Mouse (Mus musculus) Patski (cell line): ENCODE data around the gene Sst. TPM values are rescaled to one million over a fixed set of nuclear protein-coding genes. Genes with fewer than 3 reads are reported as not detected.
"Not testable (repeated sequence)": the region's sequence is repeated elsewhere in the genome, so short reads cannot be mapped to it uniquely, and the experiment has no call there.

Source experiments
- ATAC-seq: fragments of 100-300 bp; one replicate; pipeline ENCODE4 v1.8.0; 2021
- CTCF ChIA-PET: fragments of 350-600 bp; sonication (Branson Sonifier 250); formaldehyde crosslinking; loops from one replicate; lab custom pipeline; 2022; ENCODE audit warnings: inconsistent platforms; lab: Charles Lee
- POLR2A ChIA-PET: fragments of 350-600 bp; sonication (Branson Sonifier 250); formaldehyde crosslinking; loops from one replicate; lab custom pipeline; 2022; ENCODE audit warnings: antibody characterized with exemption, inconsistent platforms; lab: Charles Lee
- DNase-seq: peaks from one replicate; pipeline ENCODE4 v3.0.0-alpha.2; 2011; ENCODE audit warnings: low read depth, low spot score
- H3K27me3 ChIP-seq: fragments of 371-371 bp; one replicate; pipeline ENCODE4 v1.5.1; 2021
- CTCF ChIP-seq: fragments of 100-300 bp; IDR thresholded peaks from one replicate; pipeline ENCODE4 v1.5.1; 2021
- in situ Hi-C: fragments of 300-500 bp; cut with MboI; formaldehyde crosslinking; loops from 3 replicates; pipeline ENCODE4 v1.11.1; 2018; ENCODE audit warnings: low pct_unique_long_range_greater_than_20kb, mixed read lengths
- polyA plus RNA-seq: library from polyadenylated mRNA; unstranded; gene quantifications from one replicate; pipeline ENCODE4 v1.2.3, GENCODE M21; 2021

Sst gene
- polyA plus RNA-seq, 1 experiment from 2014 or later: not detected

DNA sequence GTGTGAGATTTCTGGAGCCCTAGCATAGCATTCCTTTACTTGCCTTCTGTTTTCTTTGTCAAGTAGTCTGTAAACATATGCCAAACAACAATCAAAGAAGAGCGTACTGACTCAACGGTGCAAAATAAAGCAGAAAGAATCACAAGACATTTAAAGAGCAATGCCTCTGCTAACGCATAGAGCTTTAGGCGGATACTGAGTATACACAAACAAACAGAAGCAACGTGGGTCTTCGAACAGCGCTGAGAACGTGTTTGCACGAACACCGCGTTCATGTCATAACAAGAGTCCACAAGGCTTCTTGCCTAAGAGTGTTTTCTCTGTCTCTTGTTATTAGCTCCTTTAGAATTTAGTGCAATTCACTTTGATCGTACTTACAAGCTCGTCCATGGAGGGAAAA is 22.0 kb upstream of the Sst start:
- in situ Hi-C loops: loop anchor here (25.0 kb wide), 1 partner anchor 825 kb away; no protein-coding TSS in a partner anchor

DNA sequence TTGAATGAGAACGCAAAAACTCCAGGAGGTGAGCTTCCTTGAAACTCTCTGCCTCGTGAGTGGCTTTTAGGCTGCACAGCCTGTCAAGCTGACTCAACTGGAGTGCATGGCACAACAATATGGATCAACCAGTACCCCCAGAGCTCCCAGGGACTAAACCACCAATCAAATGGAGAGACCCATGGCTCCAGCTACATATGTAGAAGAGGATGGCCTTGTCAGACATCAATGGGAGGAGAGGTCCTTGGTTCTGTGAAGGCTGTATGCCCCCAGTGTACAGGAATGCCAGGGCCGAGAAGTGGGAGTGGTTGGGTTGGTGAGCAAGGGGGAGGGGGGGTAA is 18.2 kb upstream of the Sst start:
- in situ Hi-C loops: loop anchor here (25.0 kb wide), 1 partner anchor 822 kb away; no protein-coding TSS in a partner anchor
- POLR2A ChIA-PET: not testable (repeated sequence)
- CTCF ChIA-PET: interaction anchor here (5.4 kb wide), 1 partner anchor 11 kb away, joined by 23 read pairs; no protein-coding TSS in a partner anchor

More for the DNA sequence above, 22.0 kb upstream of the Sst start:
- no peak for TF ChIP-seq CTCF
- CTCF ChIA-PET: no interaction called here
- POLR2A ChIA-PET: no interaction called here
- H3K27me3 ChIP-seq: peaks cover 33% of the 10 kb centered on the region
- DNase-seq: no peak
- no peak for ATAC-seq

DNA sequence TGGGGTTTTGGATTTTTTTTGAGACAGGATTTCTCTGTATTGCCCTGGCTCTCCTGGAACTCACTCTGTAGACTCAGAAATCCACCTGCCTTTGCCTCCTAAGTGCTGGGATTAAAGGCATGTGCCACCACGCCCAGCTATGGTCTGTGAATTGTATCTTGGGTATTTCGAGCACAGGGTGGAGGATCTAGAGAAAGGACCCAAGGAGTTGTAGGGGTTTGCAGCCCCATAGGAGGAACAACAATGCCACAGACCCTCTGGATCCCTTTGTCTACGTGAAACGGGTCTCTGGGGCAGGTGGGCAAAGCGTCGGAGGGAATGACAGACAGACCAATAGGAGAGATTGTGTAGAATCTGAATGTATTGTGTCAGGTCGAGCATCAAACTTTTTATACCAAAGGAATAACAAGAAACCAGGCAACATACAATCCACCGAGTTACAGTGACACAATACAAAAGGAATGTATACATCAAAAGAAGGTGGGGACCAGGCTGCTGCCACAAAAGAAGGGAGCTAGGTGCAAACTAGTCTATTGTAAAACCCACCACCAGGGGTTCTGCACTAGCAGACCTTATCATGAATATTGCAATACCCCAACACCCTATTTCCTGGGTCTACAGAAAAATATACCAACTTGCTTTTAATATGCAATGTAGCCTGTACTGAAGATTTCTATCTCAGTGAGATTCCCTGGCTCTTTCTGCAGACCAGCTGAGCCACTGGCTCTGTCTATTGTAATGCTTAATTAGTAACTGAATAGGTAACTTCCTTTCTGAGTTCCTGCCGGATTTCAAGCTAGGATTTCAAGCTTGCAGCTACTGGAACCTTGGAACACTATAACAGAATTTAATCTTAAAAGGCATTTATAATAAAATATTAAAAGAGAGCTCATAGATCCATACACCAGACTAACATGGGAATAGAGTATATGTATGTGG is 17.6 kb upstream of the Sst start:
- H3K27me3 ChIP-seq: peaks cover 23% of the 10 kb centered on the region
- ATAC-seq, POLR2A ChIA-PET, DNase-seq: not testable (repeated sequence)
- CTCF ChIA-PET: interaction anchor here (5.4 kb wide), 1 partner anchor 10 kb away, joined by 23 read pairs; no protein-coding TSS in a partner anchor
- in situ Hi-C loops: loop anchor here (25.0 kb wide), 1 partner anchor 821 kb away; no protein-coding TSS in a partner anchor

More for the DNA sequence above, 18.2 kb upstream of the Sst start:
- H3K27me3 ChIP-seq: peaks cover 27% of the 10 kb centered on the region
- not testable (repeated sequence) for DNase-seq, ATAC-seq

DNA sequence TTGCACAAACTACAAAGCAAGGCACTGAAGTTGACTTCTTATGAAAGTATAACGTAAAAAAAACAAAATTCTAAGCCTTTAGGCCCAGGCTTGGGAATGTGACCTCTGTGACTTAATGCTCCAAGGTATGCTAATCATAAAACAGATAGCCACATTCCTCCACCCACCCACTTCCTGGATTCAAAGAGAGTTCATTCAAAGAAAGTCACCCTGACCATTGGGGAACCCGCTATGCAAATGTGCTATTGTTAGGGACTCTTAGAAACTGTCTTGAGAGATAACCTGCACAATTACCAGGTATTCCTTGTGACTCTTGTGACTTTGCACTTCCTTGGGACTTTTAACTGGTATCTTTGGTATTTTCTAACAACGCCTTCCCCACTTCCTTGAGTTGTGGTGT is 15.8 kb upstream of the Sst start:
- ATAC-seq, DNase-seq, POLR2A ChIA-PET: not testable (repeated sequence)
- in situ Hi-C loops: loop anchor here (25.0 kb wide), 1 partner anchor 819 kb away; no protein-coding TSS in a partner anchor
- peaks cover 17% of the 10 kb centered on the region for H3K27me3 ChIP-seq
- CTCF ChIA-PET: interaction anchor here (5.4 kb wide), 1 partner anchor 8 kb away, joined by 23 read pairs; no protein-coding TSS in a partner anchor

DNA sequence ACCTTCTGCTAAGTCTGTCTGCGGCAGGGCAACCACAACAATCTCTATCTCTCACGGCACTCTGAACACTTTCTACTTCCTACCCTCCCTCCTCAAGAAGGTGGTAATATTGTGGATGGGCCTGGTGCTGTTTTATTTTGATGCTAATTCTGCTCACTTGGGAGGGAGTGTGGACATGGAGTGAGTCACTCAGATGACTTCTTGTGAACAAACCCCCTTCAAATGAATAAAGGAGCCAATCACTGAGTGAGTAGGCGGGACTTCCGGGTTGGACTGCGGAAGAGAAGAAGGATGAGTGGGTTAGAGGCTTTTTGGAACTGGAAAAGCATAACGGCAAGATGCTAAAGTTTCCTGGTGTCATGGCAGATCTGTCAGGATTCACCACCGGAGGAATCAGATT is 10.7 kb upstream of the Sst start:
- in situ Hi-C loops: loop anchor here (25.0 kb wide), 1 partner anchor 814 kb away; no protein-coding TSS in a partner anchor
- CTCF ChIA-PET: interaction anchor here (1.3 kb wide), 1 partner anchor 111 kb away, joined by 4 read pairs; no protein-coding TSS in a partner anchor
- no peak for DNase-seq
- POLR2A ChIA-PET: no interaction called here
- H3K27me3 ChIP-seq: peaks cover 8% of the 10 kb centered on the region
- TF ChIP-seq CTCF: no peak
- ATAC-seq: no peak

DNA sequence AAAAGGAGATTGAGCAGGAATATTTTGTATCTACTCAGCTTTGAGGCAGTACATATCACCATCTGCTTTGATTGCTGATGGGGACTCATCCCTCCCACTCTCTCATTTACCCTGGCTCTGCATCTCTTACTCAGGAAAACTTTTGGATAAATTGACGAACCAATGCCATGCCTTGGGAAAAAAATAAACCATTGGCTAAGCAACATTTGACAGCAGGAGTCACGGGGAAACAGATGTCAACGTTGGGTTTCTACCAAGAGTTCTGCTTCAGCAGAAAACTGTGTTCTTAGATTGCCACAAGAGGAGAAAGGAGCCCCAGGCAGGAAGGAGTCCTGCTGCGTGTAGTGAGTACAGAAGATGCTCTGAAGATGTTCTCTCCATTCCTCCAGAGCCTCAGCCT is 9.3 kb upstream of the Sst start:
- ATAC-seq (no peak), DNase-seq (no peak)
- in situ Hi-C loops: loop anchor here (25.0 kb wide), 1 partner anchor 813 kb away; no protein-coding TSS in a partner anchor
- TF ChIP-seq CTCF: no peak
- H3K27me3 ChIP-seq: peaks cover 8% of the 10 kb centered on the region
- ChIA-PET CTCF (interaction anchor here (1.3 to 4.9 kb wide), 2 partner anchors 110 to 348 kb away, joined by 4 to 54 read pairs; no protein-coding TSS in a partner anchor), POLR2A (no interaction called here)

DNA sequence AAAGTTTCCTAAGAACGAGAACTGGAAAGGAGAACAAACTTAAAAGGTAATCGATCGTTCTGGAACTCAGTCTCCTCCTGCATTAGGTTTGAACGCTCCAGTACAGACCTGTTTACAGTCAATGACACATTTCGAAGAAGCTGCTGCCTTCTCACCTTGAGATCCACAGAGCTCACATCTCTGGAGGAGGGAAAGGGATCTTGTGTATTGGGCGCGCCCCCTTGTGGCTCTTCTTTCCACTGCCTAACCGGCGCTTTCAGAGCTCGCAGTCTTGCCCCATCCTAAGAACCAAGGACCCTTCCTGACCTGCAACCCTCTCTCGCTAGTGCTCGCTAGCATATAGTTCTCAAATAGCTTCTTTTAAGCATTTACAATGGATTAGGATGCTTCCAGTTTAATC is 8.1 kb upstream of the Sst start:
- POLR2A ChIA-PET: no interaction called here
- peak; percentile 92 for TF ChIP-seq CTCF
- in situ Hi-C loops: loop anchor here (5.0 to 10.0 kb wide), 3 partner anchors 264 to 447 kb away; no protein-coding TSS in a partner anchor
- no peak for DNase-seq
- CTCF ChIA-PET: interaction anchor here (1.0 to 4.9 kb wide), 15 partner anchors 11 to 475 kb away, joined by 3 to 54 read pairs (median 4); no protein-coding TSS in a partner anchor
- H3K27me3 ChIP-seq: peaks cover 7% of the 10 kb centered on the region
- peak; percentile 64 for ATAC-seq

DNA sequence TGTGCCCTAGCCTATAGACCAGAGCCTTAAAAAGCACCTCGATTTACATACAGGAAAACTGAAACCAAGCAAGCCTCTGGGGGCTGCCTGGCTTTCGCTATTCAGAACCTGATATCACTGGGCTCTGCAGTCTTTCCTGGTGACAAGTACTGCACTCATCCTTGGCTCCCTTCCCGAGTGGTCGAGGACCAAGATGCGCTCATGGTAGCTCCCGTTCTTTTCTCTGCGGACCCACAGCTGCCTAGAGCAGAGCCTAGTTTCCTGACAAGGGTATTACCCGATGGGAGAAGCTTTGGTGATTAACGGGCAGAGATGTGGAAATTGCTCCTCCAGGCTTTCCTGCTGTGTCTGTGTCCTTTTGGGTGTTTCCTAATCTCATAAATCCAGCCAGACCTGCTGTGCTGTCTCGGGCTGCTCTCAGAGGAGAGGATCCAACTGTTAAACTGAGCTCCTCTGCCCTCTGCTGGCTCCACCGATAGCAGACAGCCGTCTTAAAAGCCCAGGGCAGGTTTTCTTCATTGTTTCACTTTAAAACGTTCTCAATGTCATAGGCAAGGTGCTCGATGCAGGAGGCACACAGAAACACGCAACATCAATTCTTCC is 7.3 kb upstream of the Sst start:
- peaks cover 7% of the 10 kb centered on the region for H3K27me3 ChIP-seq
- ATAC-seq: peak; percentile 82
- peak; percentile 90 for TF ChIP-seq CTCF
- DNase-seq: peak; percentile 43
- CTCF ChIA-PET: interaction anchor here (0.8 to 4.9 kb wide), 16 partner anchors 11 to 474 kb away, joined by 3 to 54 read pairs (median 4); no protein-coding TSS in a partner anchor
- in situ Hi-C loops: loop anchor here (5.0 to 10.0 kb wide), 3 partner anchors 263 to 446 kb away; no protein-coding TSS in a partner anchor
- POLR2A ChIA-PET: no interaction called here

DNA sequence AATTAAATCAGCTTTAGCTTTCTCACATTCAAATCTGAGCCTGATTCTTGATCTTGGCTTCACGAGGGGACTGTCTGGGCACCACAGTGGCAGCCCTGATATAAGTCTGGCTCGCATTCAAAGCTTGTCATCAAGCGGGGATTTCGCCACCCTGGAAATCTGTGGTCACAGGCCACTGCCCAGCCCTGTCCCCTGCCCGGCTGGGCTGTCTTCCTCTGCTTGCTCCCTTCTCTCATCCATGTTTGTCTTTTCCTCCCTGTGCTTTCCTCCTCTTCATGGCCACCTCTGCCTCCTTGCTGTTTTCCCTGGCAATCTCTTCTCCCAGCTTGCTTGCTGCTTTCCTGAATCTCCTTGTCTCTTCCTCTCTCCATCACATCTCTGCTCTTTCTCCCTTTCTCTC is 6.7 kb upstream of the Sst start:
- H3K27me3 ChIP-seq: peaks cover 9% of the 10 kb centered on the region
- ChIA-PET POLR2A (interaction anchor here (0.6 kb wide), 1 partner anchor 347 kb away, joined by 3 read pairs; no protein-coding TSS in a partner anchor), CTCF (interaction anchor here (1.4 to 4.9 kb wide), 6 partner anchors 12 to 449 kb away, joined by 5 to 54 read pairs (median 12); no protein-coding TSS in a partner anchor)
- ATAC-seq (peak; percentile 18), DNase-seq (no peak)
- in situ Hi-C loops: loop anchor here (5.0 to 10.0 kb wide), 3 partner anchors 263 to 445 kb away; no protein-coding TSS in a partner anchor
- TF ChIP-seq CTCF: no peak

DNA sequence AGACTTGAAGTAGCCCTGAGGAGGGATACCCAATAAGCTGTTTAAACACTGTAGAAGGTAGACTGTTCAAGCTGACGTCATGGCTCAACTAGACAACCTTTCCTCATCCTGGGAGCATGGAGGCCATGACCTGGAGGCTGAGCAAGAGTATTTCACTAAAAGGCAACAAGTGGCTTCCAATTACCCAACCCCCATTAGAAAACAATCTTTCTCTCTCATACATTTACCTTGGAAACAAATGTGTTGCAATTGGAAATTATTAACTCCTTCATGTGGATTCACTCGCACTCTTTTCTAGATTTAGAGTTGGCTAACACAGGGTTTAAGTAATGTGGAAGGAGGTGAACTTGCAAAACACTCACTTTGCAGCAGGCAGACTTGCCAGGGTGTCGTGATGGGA is 4.4 kb upstream of the Sst start:
- ChIA-PET CTCF (interaction anchor here (4.9 kb wide), 1 partner anchor 343 kb away, joined by 54 read pairs; no protein-coding TSS in a partner anchor), POLR2A (no interaction called here)
- H3K27me3 ChIP-seq: peaks cover 25% of the 10 kb centered on the region
- TF ChIP-seq CTCF: no peak
- in situ Hi-C loops: loop anchor here (5.0 to 10.0 kb wide), 3 partner anchors 260 to 443 kb away; no protein-coding TSS in a partner anchor
- no peak for ATAC-seq
- DNase-seq: no peak
